Mouse (Mus musculus) cerebellum, adult 9-10 months (tissue): Measurements from ENCODE around the gene A830018L16Rik.
"Not testable (repeated sequence)": the region's sequence is repeated elsewhere in the genome, so short reads cannot be mapped to it uniquely, and the experiment has no call there.

Experiments used
- DNase-seq: peaks from one replicate; pipeline ENCODE4 v3.0.0; 2022

Gene A830018L16Rik

DNA sequence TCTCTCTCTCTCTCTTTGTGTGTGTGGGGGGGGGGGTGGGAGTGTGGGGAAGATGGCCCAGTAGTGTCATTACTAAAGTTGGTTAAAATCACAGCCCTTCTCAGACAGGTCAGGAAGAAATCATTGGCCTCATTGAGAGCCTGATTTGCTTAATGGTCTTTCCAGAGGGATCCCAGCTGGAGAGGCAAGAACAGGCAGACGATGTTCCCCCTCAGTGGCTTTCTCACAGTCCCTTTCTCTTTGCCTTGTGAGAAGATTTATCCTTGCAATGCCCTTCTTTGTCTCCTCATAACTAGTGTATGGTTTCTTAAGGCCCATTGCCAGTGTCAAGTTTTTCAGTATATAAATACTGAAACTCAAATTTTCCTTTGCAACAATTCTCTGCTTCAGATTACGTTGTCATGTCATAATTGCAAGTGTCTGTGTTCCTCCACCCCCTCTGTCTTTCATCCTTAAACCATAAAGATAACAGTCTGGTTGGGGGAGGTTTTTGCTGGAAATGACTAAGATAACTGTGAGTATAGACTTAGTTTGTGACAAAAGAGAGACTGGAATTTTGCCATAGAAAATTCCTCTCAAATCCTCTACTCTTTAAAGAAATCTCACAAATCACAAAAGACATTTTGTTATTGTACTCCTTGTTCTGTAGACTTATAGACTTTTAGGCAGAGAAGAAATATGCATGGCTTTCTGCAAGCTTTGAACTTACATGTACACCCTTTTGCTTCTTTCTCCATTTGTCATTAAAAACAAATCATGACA lies 595.1 kb downstream of the A830018L16Rik start:
- DNase-seq: no peak

DNA sequence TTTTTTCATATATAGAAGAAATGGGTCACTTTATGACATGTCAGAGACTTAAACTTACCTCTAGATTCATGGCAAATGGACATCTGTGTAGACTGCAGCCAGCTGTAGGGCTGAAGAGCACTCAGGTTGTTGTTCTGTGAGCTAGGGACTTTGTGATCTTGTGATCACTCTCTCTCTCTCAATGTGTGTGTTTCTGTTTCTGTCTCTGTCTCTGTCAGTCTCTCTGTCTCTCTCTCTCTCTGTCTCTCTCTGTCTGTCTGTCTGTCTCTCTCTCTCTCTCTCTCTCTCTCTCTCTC lies 595.6 kb downstream of the A830018L16Rik start:
- DNase-seq: no peak

DNA sequence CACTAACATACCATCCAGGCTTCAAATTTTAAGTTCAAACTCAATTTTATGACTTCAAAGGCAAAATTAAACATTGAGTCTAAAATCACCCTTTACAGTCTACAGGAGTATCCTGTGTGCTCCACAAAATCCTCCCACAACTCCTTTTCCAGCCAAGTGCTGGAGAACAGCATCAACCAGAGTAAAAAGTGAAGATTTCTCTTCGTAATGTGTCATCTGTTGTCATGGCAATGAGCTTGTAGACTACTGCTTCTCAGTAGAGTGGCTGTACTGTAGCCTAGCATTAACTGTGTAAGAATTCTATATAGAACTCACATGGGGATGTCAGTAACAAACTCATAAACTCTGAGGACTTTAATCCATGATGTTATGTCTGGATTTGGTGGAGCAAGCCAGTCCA lies 596.7 kb downstream of the A830018L16Rik start:
- no peak for DNase-seq

DNA sequence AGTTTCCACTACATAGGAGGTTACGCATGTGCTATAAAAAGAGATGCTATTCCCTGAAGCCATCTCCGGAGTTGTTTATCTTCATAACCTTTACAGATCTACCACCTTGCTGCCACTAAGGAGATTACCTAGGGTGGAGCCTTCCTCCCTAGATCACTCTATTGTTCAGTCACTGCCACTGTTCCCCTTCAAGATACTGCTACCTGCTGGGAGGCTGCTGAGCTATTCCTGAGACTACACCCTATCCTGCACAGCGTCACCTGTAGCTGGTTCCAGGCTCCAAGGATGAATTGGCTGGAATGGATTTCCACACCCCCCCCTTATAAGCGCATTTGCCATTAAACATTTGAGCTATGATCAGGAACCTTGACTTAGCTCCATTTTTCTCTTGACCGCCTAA lies 606.7 kb downstream of the A830018L16Rik start:
- DNase-seq: not testable (repeated sequence)
